17 mouse cellular contexts compared by ENCODE assay signal in genomic region chr17:78370445-78370844, GRCm38 (mm10). TPM values are rescaled to one million over a fixed set of nuclear protein-coding genes. Genes with fewer than 3 reads are reported as not detected.
DNase-seq lines count a peak whose midpoint lies in the region; ATAC-seq and TF ChIP-seq lines count a peak whose summit lies in the region.
"Had no signal": no experiment of that assay in that cellular context is flagged by ENCODE, and none has a peak within 500 bp of the region (broad histone marks: within the 10 kb centered on the region; RNA-seq: fewer than 3 reads in every experiment).

No protein-coding gene starts in this region.

- 71% methylated on average over 1 of the region's 1 CpGs for WGBS in lung, postnatal 0 days
- 64% methylated on average over 1 of the region's 1 CpGs for WGBS in lung, adult 2 months
- 74% methylated on average over 1 of the region's 1 CpGs for WGBS in heart, embryonic 11.5 days (ENCODE audit: insufficient replicate concordance)

- TF ChIP-seq CTCF in gastrocnemius, adult 2 months (IDR thresholded peaks at IDR 0.05), result peak; percentile 48
- peak; percentile 57 for TF ChIP-seq CTCF in lung, postnatal 0 days (IDR thresholded peaks at IDR 0.05)
- no peak for TF ChIP-seq CTCF in lung, adult 2 months (IDR thresholded peaks at IDR 0.05; ENCODE audit: insufficient read depth, low read length)

- H3K4me3 ChIP-seq in gastrocnemius, adult 2 months, result no peak overlapping the region
- H3K4me3 ChIP-seq in lung, postnatal 0 days (ENCODE audit: low read depth, low read length), result no peak overlapping the region
- H3K4me3 ChIP-seq in lung, adult 2 months (replicated peaks; ENCODE audit: extremely low read depth, low read depth, low read length), result no peak overlapping the region
- no peak overlapping the region for H3K4me3 ChIP-seq in heart, embryonic 11.5 days (ENCODE audit: low read depth, low read length)
- H3K4me3 ChIP-seq: embryonic facial prominence, embryonic 15.5 days; limb, embryonic 10.5 days; lung, embryonic 15.5 days; myocyte had no signal

- no peaks in the 10 kb centered on the region for H3K9me3 ChIP-seq in lung, postnatal 0 days (ENCODE audit: low read length)
- H3K9me3 ChIP-seq in heart, embryonic 11.5 days (replicated peaks; ENCODE audit: control insufficient read depth, low read length), result no peaks in the 10 kb centered on the region
- H3K9me3 ChIP-seq: embryonic facial prominence, embryonic 15.5 days; limb, embryonic 10.5 days; lung, embryonic 15.5 days had no signal

- no peak for ATAC-seq in lung, postnatal 0 days
- ATAC-seq in activated CD4-positive, CD25-positive, alpha-beta regulatory T cell, adult 4 months, result peak; percentile 71
- peak; percentile 57; the same call in 1 of the 2 replicates for ATAC-seq in neutrophil, adult 5-6 weeks (ENCODE audit: extremely low read depth, insufficient number of reproducible peaks, low FRiP score, poor library complexity, severe bottlenecking)
- ATAC-seq in heart, embryonic 11.5 days (replicated peaks; ENCODE audit: insufficient number of reproducible peaks, low FRiP score, low TSS enrichment), result no peak
- ATAC-seq: Patski had no signal

- no peak overlapping the region for H3K4me2 ChIP-seq in lung, postnatal 0 days (replicated peaks; ENCODE audit: low read depth, low read length)
- H3K4me2 ChIP-seq in heart, embryonic 11.5 days, result no peak overlapping the region
- H3K4me2 ChIP-seq: embryonic facial prominence, embryonic 15.5 days; lung, embryonic 15.5 days had no signal

- H3K27ac ChIP-seq in gastrocnemius, adult 2 months, result no peak overlapping the region
- no peak overlapping the region for H3K27ac ChIP-seq in lung, postnatal 0 days (ENCODE audit: low read length)
- no peak overlapping the region for H3K27ac ChIP-seq in heart, embryonic 11.5 days (ENCODE audit: low read depth, low read length)
- H3K27ac ChIP-seq: embryonic facial prominence, embryonic 15.5 days; limb, embryonic 10.5 days; lung, embryonic 15.5 days had no signal

- H3K4me1 ChIP-seq in lung, postnatal 0 days (ENCODE audit: insufficient read depth, low read depth, low read length), result no peaks in the 10 kb centered on the region
- no peaks in the 10 kb centered on the region for H3K4me1 ChIP-seq in lung, adult 2 months (ENCODE audit: control insufficient read depth, insufficient read depth, low read length)
- H3K4me1 ChIP-seq in heart, embryonic 11.5 days (ENCODE audit: control insufficient read depth, insufficient read depth, low read length), result no peaks in the 10 kb centered on the region
- H3K4me1 ChIP-seq: embryonic facial prominence, embryonic 15.5 days had no signal

- H3K27me3 ChIP-seq in lung, postnatal 0 days (replicated peaks; ENCODE audit: insufficient read depth, low read length), result no peaks in the 10 kb centered on the region
- no peaks in the 10 kb centered on the region for H3K27me3 ChIP-seq in heart, embryonic 11.5 days (ENCODE audit: control insufficient read depth, insufficient read depth, low read length)
- H3K27me3 ChIP-seq: embryonic facial prominence, embryonic 15.5 days; lung, embryonic 15.5 days; Patski had no signal

- DNase-seq in gastrocnemius, adult 2 months, result no peak
- no peak for DNase-seq in gastrocnemius, postnatal 10 days
- no peak for DNase-seq in lung, postnatal 0 days (ENCODE audit: low spot score)
- DNase-seq in lung, adult 2 months, result no peak
- DNase-seq in right cerebral cortex, postnatal 10 days (ENCODE audit: low spot score in 2 of 2), result no peak
- DNase-seq: adrenal gland, adult 8-10 months; cerebellum, postnatal 36 days; heart, postnatal 36 days; kidney, adult 11 months had no signal

- H3K36me3 ChIP-seq in lung, postnatal 0 days (ENCODE audit: insufficient read depth, low read length), result no peaks in the 10 kb centered on the region; the same call in 1 of the 2 replicates
- H3K36me3 ChIP-seq in heart, embryonic 11.5 days (ENCODE audit: control insufficient read depth, insufficient read depth, low read length), result no peaks in the 10 kb centered on the region

- TF ChIP-seq POLR2A in lung, adult 2 months (IDR thresholded peaks at IDR 0.05; ENCODE audit: borderline replicate concordance, extremely low read depth, low read depth, low read length), result no peak

- H3K9ac ChIP-seq in lung, postnatal 0 days (replicated peaks; ENCODE audit: low read depth), result no peak overlapping the region
- no peak overlapping the region for H3K9ac ChIP-seq in heart, embryonic 11.5 days (ENCODE audit: low read depth, low read length)
- H3K9ac ChIP-seq: embryonic facial prominence, embryonic 15.5 days; lung, embryonic 15.5 days had no signal

- TF ChIP-seq EP300 in lung, postnatal 0 days (IDR thresholded peaks at IDR 0.05), result no peak

- intact Hi-C loops in gastrocnemius, adult 2 months (cut with DNase I), result no loop called here

RNA-seq across cellular contexts. Expression of gene Fez2, which starts 47.5 kb away (rescaled TPM):
- 10 to 100 TPM; 58.2 to 65.3 TPM for total RNA-seq in gastrocnemius, adult 2 months (2021)
- 10 to 100 TPM; 54.8 to 61.1 TPM for total RNA-seq in gastrocnemius, postnatal 10 days (2021)
- 39.2 and 39.6 TPM in 2 replicates for polyA plus RNA-seq in lung, postnatal 0 days (2015; fragmentation: Nextera tagmentation; extraction: Ambion mirVana)
- 29.5 and 40.0 TPM in 2 replicates for polyA plus RNA-seq in lung, adult 2 months (2012; rRNA removed)
- polyA plus RNA-seq in activated CD4-positive, CD25-positive, alpha-beta regulatory T cell, adult 4 months (2017; shearing (Covaris generic)), result 10 to 100 TPM; 11.2 to 13.9 TPM
- 15.8 and 17.1 TPM in 2 replicates for total RNA-seq in neutrophil, adult 5-6 weeks (2017)
- 43.5 and 55.5 TPM in 2 replicates for polyA plus RNA-seq in heart, embryonic 11.5 days (2014; fragmentation: Nextera tagmentation; extraction: Ambion mirVana)

Comparison
In these comparisons a context has a peak if more than half of its experiments do, and no peak if none do; other contexts are left out.
1. ATAC-seq: peak in activated CD4-positive, CD25-positive, alpha-beta regulatory T cell, adult 4 months (single experiment) and neutrophil, adult 5-6 weeks (single experiment); none in lung, postnatal 0 days (single experiment) and heart, embryonic 11.5 days (single experiment).